Mouse (Mus musculus) liver, embryonic 12.5 days (tissue): ENCODE data around the gene Rnf34. TPM values are rescaled to one million over a fixed set of nuclear protein-coding genes. Genes with fewer than 3 reads are reported as not detected.

Source experiments
- ATAC-seq: fragments of 200-750 bp; cut with Nextera tagmentation; 2 replicates; pipeline ENCODE4 v1.8.0; 2017; ENCODE audit warnings: moderate number of reproducible peaks, mild to moderate bottlenecking, moderate library complexity
- H3K27ac ChIP-seq: fragments of 300-500 bp; sonication (generic); 2 replicates; pipeline ENCODE4 v1.5.1; 2016; ENCODE audit warnings: mild to moderate bottlenecking
- H3K27me3 ChIP-seq: fragments of 300-500 bp; sonication (generic); replicated peaks from 2 replicates; pipeline ENCODE4 v1.6.1; 2016; ENCODE audit warnings: mild to moderate bottlenecking, moderate library complexity
- H3K36me3 ChIP-seq: fragments of 300-500 bp; sonication (generic); 2 replicates; pipeline ENCODE4 v1.6.1; 2016; ENCODE audit warnings: mild to moderate bottlenecking, moderate library complexity
- H3K4me1 ChIP-seq: fragments of 300-500 bp; sonication (generic); 2 replicates; pipeline ENCODE4 v1.6.1; 2016
- H3K4me2 ChIP-seq: fragments of 300-500 bp; sonication (generic); 2 replicates; pipeline ENCODE4 v1.6.1; 2016; ENCODE audit warnings: mild to moderate bottlenecking, moderate library complexity
- H3K4me3 ChIP-seq: fragments of 300-500 bp; sonication (generic); 2 replicates; pipeline ENCODE4 v1.5.1; 2016; ENCODE audit warnings: mild to moderate bottlenecking, moderate library complexity
- H3K9ac ChIP-seq: fragments of 300-500 bp; sonication (generic); 2 replicates; pipeline ENCODE4 v1.6.1; 2016; ENCODE audit warnings: mild to moderate bottlenecking, moderate library complexity
- H3K9me3 ChIP-seq: fragments of 300-500 bp; sonication (generic); replicated peaks from 2 replicates; pipeline ENCODE4 v1.6.1; 2016; ENCODE audit warnings: mild to moderate bottlenecking, moderate library complexity
- WGBS: fragments of 180-500 bp; shearing (Covaris S2); methylation state at CpG from one replicate; pipeline ENCODE4 v1.1.7; 2016; ENCODE audit not compliant: insufficient replicate concordance; 5-methylcytosine and 5-hydroxymethylcytosine counted together
- polyA plus RNA-seq: library from polyadenylated mRNA; unstranded; fragments of >200 nt; fragmentation: Nextera tagmentation; extraction: Ambion mirVana; gene quantifications from 2 replicates; pipeline ENCODE4 v1.2.1, GENCODE M21; 2016

The Rnf34 gene
- polyA plus RNA-seq, 1 experiment from 2014 or later, result 14.9 TPM

DNA sequence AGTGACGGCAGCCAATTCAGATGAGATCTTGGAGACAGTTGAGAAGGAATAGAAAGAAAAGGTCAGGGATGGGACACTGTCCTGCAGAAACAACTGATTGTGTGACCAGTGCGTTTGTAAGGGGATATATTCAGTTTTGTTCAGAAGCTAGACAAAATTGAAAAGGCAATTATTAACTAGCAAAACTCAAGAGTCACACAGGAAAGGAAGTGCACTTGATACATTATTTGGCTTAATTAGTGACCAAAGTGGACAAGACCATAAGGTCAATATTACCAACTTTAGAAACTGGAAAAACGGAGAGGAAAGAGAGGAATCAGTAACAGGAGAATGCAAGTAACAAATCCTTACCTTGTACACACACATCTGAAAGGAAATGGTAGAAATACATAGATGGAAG is 26.8 kb downstream of the Rnf34 start:
- no peaks in the 10 kb centered on the region for H3K27me3 ChIP-seq
- H3K4me1 ChIP-seq, result peaks cover 3% of the 10 kb centered on the region; the same call in 1 of the 2 replicates
- no peak for ATAC-seq
- H3K4me2 ChIP-seq, result no peak overlapping the region
- H3K36me3 ChIP-seq, result peaks cover 70% of the 10 kb centered on the region
- H3K4me3 ChIP-seq, result no peak overlapping the region
- H3K9me3 ChIP-seq, result no peaks in the 10 kb centered on the region
- H3K9ac ChIP-seq, result no peak overlapping the region
- H3K27ac ChIP-seq, result no peak overlapping the region
- 74% methylated on average over 3 of the region's 3 CpGs for WGBS

DNA sequence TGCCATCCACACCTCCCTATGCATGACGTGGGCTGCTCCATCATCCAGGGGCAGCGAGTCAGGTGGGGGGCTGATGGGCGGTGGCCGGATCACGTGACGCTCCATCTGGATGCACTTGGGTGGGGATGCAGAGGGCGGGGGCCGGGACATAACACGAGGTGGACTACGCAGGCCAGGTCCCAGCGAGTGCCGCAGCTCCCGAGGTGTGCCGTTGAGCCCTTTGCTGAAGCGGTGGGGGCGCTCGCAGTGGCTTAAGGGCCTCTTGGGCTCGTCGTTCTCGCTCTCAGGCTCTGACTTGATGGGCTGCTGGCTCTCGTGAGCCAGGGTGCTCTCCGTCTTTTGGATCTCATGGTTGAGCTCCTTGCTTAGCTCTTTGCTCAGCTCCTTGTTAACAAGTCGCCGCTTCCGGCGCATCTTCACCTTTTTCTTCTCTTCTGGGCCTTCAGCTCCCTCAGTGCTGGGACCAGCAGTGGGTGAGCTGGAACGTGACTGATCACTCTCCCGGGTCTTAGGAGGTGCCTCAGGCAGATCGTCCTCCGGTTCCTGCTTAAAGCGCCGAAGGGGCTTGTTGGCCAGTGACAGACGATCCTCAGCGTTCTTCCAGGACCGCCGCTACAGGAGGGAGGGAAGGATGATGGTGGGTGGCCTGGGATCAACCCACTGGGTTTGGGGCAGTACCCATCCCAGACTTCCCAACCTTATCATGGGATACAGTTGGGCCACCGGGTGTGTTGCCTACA is 30.6 kb downstream of the Rnf34 start:
- Histone ChIP-seq H3K9me3 (no peaks in the 10 kb centered on the region), H3K4me2 (no peak overlapping the region), H3K27me3 (no peaks in the 10 kb centered on the region), H3K4me3 (no peak overlapping the region), H3K27ac (no peak overlapping the region), H3K4me1 (peaks cover 8% of the 10 kb centered on the region), H3K9ac (no peak overlapping the region), H3K36me3 (peaks cover 63% of the 10 kb centered on the region)
- ATAC-seq, result no peak
- 90% methylated on average over 37 of the region's 37 CpGs for WGBS

DNA sequence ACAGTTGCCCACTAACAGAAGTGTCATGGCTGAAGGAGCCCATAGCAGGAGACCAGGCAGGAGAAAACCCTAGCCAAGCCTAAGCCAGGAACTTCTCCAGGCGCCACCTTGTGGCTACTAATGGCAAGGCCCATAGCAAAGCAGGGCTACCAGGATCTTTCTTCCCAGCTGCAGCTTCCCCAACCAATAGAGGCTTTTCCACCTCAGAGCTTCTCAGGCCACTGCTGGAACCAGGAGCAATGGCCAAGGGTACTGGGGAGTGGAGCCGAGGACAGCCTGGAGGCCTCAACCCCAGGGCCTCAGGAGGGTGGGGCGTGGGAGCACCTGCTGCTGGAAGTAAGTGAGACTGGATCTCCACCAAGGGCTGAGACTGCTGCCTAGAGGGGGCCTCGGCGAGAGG is 31.5 kb downstream of the Rnf34 start:
- Histone ChIP-seq H3K27ac (no peak overlapping the region), H3K4me2 (no peak overlapping the region), H3K27me3 (no peaks in the 10 kb centered on the region), H3K4me1 (peaks cover 17% of the 10 kb centered on the region), H3K4me3 (no peak overlapping the region), H3K9me3 (no peaks in the 10 kb centered on the region), H3K9ac (no peak overlapping the region), H3K36me3 (peaks cover 58% of the 10 kb centered on the region)
- WGBS, result 53% methylated on average over 5 of the region's 5 CpGs
- peak; percentile 40; the same call in 1 of the 2 replicates for ATAC-seq

DNA sequence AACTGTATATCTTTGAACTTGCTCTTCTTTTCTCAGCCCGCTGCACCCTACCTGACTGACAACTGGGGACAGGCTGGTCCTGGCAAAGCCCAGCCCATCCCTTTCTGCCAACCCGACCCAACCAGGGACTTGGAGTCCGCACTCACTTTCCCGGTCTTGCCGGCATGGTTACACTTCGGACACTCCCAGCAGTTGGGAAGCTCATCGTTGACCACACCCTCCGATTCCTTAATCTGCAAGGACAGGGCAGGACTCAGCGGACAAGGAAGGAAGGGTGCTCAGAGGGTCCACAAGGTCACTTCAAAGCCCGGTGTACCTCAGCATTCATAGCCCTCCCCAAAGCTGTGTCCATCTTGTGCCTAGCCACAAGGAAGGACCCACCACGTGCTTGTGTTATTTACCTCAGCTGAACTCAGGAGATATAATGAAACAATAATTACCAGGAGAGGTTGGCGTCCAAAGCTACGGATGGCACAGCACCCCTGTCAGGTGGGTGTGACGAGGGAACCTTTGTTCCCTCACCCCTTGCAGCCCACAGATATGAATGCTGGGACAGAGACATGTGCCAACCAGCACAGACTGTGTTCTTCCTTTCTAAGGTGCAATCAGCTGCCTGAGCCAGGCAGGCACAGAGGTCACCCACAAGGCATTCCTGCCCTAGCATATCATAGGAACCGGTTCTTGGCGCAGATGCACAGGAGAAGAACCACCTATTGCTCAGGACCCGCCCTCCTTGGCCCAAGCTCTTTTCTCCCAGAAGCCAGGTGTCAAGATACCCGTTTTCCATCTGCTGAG is 32.6 kb downstream of the Rnf34 start:
- 83% methylated on average over 18 of the region's 18 CpGs for WGBS
- Histone ChIP-seq H3K36me3 (peaks cover 53% of the 10 kb centered on the region), H3K27me3 (no peaks in the 10 kb centered on the region), H3K4me3 (no peak overlapping the region), H3K9me3 (no peaks in the 10 kb centered on the region), H3K4me1 (peaks cover 17% of the 10 kb centered on the region), H3K27ac (no peak overlapping the region), H3K4me2 (no peak overlapping the region), H3K9ac (no peak overlapping the region)
- no peak for ATAC-seq

DNA sequence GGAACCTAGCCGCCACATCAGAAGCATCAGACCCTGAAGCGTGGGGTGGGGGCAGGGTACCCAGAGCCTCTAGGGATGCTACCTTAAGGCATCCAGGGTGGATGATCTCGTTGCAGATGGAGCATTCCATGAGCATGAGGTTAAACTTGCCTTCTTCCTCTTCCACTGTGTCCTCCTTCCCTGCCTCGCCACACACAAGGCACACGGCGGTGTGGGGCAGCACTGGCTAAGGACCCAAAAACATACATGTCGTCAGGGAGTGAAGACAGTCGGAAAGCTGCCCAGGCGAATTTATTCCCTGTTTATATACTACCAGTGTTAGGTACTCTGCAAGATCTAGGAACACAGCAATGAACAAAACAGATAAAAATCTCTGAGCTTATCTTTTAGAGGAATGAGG is 33.4 kb downstream of the Rnf34 start:
- no peak overlapping the region for H3K9ac ChIP-seq
- H3K4me2 ChIP-seq, result no peak overlapping the region
- H3K4me1 ChIP-seq, result peaks cover 23% of the 10 kb centered on the region
- ATAC-seq, result no peak
- H3K27me3 ChIP-seq, result no peaks in the 10 kb centered on the region
- no peak overlapping the region for H3K27ac ChIP-seq
- no peak overlapping the region for H3K4me3 ChIP-seq
- WGBS, result 77% methylated on average over 9 of the region's 9 CpGs
- H3K36me3 ChIP-seq, result peaks cover 51% of the 10 kb centered on the region
- H3K9me3 ChIP-seq, result no peaks in the 10 kb centered on the region

DNA sequence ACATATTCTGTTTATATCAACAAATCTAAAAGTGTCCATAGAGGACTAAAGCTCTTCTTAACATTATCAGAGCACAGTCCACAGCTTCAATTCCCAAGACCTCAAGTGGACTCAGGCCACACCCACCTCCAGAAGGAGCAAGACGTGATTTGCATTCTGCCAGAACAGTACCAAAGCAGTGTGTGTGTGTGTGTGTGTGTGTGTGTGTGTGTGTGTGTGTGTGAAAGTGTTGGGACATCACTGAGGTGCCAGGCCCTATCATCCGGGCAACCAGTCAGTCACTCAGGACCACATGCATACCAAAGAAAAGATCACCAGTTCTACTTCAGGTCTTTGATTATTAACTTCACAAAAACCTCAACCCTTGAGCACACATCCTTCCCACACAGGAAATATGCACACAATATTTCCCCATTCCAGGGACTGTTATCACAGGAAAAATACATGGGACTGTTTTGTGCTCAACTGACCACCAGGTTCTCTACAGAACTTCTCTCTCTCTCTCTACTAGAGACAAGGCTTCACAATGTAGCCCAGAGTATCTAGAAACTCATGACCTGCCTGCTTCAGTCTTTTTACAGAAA is 33.9 kb downstream of the Rnf34 start:
- WGBS, result 62% methylated on average over 2 of the region's 2 CpGs
- Histone ChIP-seq H3K36me3 (peaks cover 50% of the 10 kb centered on the region), H3K27ac (no peak overlapping the region), H3K27me3 (no peaks in the 10 kb centered on the region), H3K4me1 (peaks cover 26% of the 10 kb centered on the region), H3K4me3 (no peak overlapping the region), H3K9ac (no peak overlapping the region), H3K4me2 (no peak overlapping the region), H3K9me3 (no peaks in the 10 kb centered on the region)
- no peak for ATAC-seq

DNA sequence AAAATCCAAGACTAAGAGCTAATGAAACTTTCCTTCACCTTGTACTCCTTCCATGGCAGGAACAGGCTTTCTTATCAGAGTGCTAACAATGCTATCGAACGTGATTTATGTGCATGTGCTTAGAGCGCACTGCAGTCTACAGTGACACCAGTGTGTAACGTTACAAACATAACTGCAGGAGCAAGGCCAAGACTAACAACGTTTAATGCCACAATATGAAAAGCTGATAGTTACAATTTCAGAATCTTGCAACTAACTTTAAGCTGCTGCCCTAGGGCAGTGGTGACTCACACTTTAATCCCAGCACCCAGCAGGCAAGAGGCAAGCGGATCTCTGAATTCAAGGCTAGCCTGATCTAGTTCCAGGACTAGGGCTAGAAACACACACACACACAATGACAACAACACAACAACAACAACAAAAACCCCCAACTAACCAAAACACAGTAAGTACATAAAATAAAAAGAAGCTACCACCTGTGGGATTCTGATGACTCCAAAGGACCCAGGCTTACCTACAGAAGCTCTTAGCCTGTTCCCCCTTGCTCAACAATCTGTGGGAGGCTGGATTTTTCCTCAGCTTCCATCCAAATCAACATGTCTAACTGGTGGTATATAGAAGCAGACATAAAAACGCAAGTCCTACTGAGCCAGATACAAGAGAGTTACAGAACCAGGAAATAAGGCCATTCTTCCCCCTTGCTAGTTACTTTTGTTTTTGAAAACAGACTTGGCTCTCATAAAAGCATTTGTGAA is 34.9 kb downstream of the Rnf34 start:
- Histone ChIP-seq H3K27ac (no peak overlapping the region), H3K36me3 (peaks cover 40% of the 10 kb centered on the region), H3K9ac (no peak overlapping the region), H3K4me3 (no peak overlapping the region), H3K9me3 (no peaks in the 10 kb centered on the region), H3K4me2 (no peak overlapping the region), H3K4me1 (peaks cover 26% of the 10 kb centered on the region), H3K27me3 (no peaks in the 10 kb centered on the region)
- ATAC-seq, result no peak
- WGBS, result 71% methylated on average over 7 of the region's 7 CpGs

DNA sequence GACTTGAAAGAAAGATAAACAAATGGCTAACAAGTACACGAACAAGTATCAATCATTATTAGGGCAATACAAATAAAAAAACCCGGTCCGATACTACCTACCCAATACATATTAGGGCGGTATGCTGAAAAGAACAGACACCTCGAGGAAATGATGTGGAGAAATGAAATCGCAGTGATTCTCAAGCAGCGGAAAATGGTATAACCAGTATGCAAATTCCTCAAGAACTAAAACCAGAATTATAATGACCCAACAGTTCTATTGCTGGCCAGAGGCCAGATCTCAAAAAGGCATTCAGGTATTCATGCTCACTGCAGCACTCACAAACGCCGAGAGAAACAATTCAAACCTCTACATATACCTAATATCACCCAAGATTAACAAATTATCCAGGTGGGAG is 37.2 kb downstream of the Rnf34 start:
- Histone ChIP-seq H3K4me3 (no peak overlapping the region), H3K9me3 (no peaks in the 10 kb centered on the region), H3K4me1 (peaks cover 34% of the 10 kb centered on the region), H3K4me2 (no peak overlapping the region), H3K27ac (no peak overlapping the region), H3K27me3 (no peaks in the 10 kb centered on the region), H3K36me3 (peaks cover 19% of the 10 kb centered on the region), H3K9ac (no peak overlapping the region)
- WGBS, result 84% methylated on average over 9 of the region's 9 CpGs
- no peak for ATAC-seq

DNA sequence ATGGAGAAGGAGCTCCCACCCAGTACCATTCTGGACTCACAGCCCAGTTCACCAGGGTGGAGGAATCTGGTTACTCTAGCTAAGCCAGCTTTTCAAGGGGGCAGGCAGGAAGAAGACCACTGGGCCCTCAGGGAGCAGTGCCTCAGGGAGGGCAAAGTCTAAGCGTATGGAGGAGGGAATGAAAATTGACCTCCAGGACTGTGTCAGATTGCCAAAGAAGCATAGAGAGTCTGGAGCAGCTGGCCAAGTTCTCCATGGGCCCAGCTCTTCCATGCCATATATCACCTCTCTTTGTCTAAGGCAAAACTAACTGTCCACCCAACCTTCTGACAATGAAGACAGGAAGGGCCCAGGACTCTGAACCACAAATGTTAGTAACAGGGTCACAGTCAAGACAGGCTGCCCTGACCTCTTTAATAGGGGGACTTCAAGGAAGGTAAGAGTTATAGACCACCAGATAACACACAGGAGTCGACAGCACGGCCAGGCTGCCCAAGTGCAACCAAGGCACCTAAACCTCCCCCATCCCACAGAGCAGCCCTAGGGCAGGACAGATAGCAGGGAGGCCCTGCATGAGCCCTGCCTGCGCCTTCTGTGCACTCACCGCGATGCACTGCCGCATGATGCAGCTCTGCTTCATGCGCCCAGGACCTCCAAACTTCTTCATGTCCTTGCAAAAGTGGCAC is 38.2 kb downstream of the Rnf34 start:
- ATAC-seq, result no peak
- Histone ChIP-seq H3K4me1 (peaks cover 34% of the 10 kb centered on the region), H3K9me3 (no peaks in the 10 kb centered on the region), H3K4me2 (no peak overlapping the region), H3K9ac (no peak overlapping the region), H3K27ac (no peak overlapping the region), H3K36me3 (peaks cover 13% of the 10 kb centered on the region), H3K27me3 (no peaks in the 10 kb centered on the region), H3K4me3 (no peak overlapping the region)
- WGBS, result 71% methylated on average over 8 of the region's 8 CpGs

DNA sequence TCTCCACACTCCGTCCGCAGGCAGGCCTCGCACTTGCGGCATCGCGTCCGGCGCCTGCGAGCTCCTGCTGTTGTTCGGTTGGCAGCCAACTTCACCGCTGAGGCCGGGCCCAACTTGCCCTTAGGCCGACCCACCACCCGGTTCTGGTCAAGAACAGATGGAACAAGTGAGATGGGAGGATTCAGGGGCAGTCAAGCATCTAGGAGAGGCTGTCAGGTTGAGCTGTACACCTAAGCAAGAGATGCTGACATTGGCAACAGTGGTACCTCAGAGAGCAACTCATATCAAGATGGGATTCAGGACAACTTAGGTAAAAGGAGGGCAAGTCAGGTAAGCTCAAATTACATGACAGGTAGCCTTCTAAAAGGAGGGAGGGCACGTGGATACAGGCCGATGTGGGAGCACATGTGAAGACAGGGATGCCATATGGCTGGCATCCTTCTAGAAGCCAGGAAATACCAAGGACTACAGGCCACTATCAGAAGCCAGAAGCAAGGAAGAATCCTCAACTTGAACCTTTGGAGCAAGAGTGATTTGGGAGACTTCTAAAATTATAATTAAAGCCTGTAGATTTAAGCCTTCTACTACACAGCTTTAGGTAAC is 38.9 kb downstream of the Rnf34 start:
- H3K9me3 ChIP-seq, result no peaks in the 10 kb centered on the region
- no peak overlapping the region for H3K9ac ChIP-seq
- no peak overlapping the region for H3K27ac ChIP-seq
- peaks cover 10% of the 10 kb centered on the region for H3K36me3 ChIP-seq
- H3K27me3 ChIP-seq, result no peaks in the 10 kb centered on the region
- H3K4me2 ChIP-seq, result no peak overlapping the region
- H3K4me1 ChIP-seq, result peaks cover 31% of the 10 kb centered on the region
- no peak overlapping the region for H3K4me3 ChIP-seq
- no peak for ATAC-seq
- 89% methylated on average over 16 of the region's 16 CpGs for WGBS

DNA sequence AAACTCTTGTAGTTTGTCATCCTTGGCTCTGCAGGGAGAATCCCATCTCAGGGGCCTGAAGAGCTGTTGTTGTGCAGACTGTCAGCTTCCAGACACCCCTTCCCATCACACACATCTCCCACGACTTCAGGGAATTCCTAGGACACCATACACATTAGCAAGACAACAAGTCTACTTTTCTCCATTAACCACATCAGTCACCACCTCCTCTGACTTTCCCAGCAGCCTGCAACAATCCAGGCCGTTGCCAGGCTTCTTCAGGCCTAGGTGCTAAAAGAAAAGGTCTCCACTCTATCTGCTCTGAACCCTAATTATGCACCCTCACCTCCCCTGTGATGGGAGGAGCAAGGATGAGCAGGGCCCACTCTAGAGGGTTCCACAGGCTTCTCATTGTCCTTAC is 40.5 kb downstream of the Rnf34 start:
- Histone ChIP-seq H3K9me3 (no peaks in the 10 kb centered on the region), H3K4me2 (no peak overlapping the region), H3K9ac (no peak overlapping the region), H3K4me1 (peaks cover 35% of the 10 kb centered on the region), H3K36me3 (peaks cover 10% of the 10 kb centered on the region), H3K4me3 (no peak overlapping the region), H3K27ac (no peak overlapping the region), H3K27me3 (no peaks in the 10 kb centered on the region)
- no peak for ATAC-seq
- WGBS, result 48% methylated on average over 2 of the region's 2 CpGs
